Mouse (Mus musculus): ENCODE results near the gene Il22ra1.

GRCm38 (mm10) chr4:135781304-135781703 is 53.3 kb downstream of the Il22ra1 start:
- TF ChIP-seq POLR2A (IDR thresholded peaks at IDR 0.05; ENCODE audit: extremely low read depth, insufficient read depth, low read length) (no peak), CTCF (IDR thresholded peaks at IDR 0.05; ENCODE audit: low read depth, low read length) (no peak)
